Mouse (Mus musculus): ENCODE measurements around the gene Themis2.
"Not testable (repeated sequence)": the region's sequence is repeated elsewhere in the genome, so short reads cannot be mapped to it uniquely, and the experiment has no call there.

- TF ChIP-seq CTCF (IDR thresholded peaks at IDR 0.05; ENCODE audit: borderline replicate concordance, control insufficient read depth, extremely low read depth, insufficient read depth, low read length, poor library complexity); POLR2A (IDR thresholded peaks at IDR 0.05; ENCODE audit: control insufficient read depth, extremely low read depth, insufficient read depth, low read length, poor library complexity): not testable (repeated sequence)
These were observed 59.0 kb downstream of the Themis2 start for GRCm38 (mm10) chr4:132737154-132737553.
